Mouse (Mus musculus) heart, adult 2 months (tissue): ENCODE results near the gene Nepro.

Experiments
- CTCF ChIP-seq: fragments of 200-600 bp; IDR thresholded peaks from 2 replicates; pipeline ENCODE4 v1.8.1; 2022; ENCODE audit warnings: antibody characterized with exemption, mild to moderate bottlenecking, moderate library complexity
- EP300 ChIP-seq: fragments of 200-500 bp; IDR thresholded peaks from 2 replicates; pipeline ENCODE4 v1.6.1; 2011; ENCODE audit warnings: low read depth, low read length, control low read depth; ENCODE audit not compliant: insufficient read depth

DNA sequence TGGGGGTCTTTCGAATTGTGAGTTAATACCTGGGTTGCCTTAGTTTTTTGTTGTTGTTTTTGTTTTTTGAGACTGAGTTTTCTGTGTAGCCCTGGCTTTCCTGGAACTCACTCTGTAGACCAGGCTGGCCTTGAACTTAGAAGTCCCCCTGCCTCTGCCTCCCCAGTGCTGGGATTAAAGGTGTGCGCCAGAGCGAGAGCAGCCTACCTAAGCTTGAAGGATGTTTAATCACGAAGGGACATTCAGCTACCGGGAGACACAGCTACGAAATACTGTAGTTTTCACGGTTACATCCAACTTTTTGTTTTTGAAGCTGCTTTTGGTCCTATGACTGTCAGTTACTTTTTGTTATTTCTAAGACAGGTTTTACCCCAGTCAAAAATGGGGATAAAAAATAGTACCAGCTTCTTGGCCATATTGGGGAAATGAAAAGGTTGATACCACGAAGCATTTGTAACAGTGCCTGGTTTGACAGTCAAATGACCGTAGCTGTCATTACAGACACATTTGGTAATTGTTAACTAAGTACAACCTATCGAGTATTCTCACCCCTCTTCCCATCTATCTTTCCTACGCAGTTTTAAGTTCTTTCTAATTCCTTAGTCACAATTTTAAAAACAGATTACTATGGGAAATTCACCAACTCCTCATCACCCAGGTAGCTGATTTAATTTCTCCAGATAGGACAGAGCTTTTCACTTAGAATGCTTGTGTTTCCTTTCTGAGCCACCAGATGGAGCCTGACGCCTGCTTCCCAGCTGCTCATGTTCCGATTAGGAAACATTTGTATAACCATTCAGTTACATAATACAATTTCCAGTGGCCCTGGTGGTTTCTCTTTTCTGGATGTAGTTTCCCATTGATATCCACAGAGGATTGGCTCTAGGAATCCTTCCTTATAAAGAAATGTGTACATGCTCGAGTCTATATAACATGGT lies 1.5 kb downstream of the Nepro start:
- TF ChIP-seq CTCF, result peak; percentile 97; the same call in 1 of the 2 replicates
- peak; percentile 99 for TF ChIP-seq EP300
